Mouse (Mus musculus) heart, postnatal 0 days (tissue): ENCODE results near the gene Gm595. TPM values are rescaled to one million over a fixed set of nuclear protein-coding genes. Genes with fewer than 3 reads are reported as not detected.

ENCODE experiments used
- ATAC-seq: fragments of 200-750 bp; cut with Nextera tagmentation; 2 replicates; pipeline ENCODE4 v1.8.0; 2017; ENCODE audit warnings: low read depth, moderate number of reproducible peaks, moderate library complexity; ENCODE audit not compliant: insufficient read depth
- DNase-seq: peaks from one replicate; pipeline ENCODE4 v3.0.0-alpha.2; 2016; ENCODE audit warnings: low spot score
- H3K27ac ChIP-seq: fragments of 300-500 bp; sonication (generic); 2 replicates; pipeline ENCODE4 v1.5.1; 2014; ENCODE audit warnings: low read depth, mild to moderate bottlenecking
- H3K27me3 ChIP-seq: fragments of 300-500 bp; sonication (generic); 2 replicates; pipeline ENCODE4 v1.6.1; 2014; ENCODE audit warnings: low read length, mixed read lengths; ENCODE audit not compliant: control insufficient read depth, insufficient read depth
- H3K36me3 ChIP-seq: fragments of 300-500 bp; sonication (generic); replicated peaks from 2 replicates; pipeline ENCODE4 v1.6.1; 2014; ENCODE audit warnings: low read length, mixed read lengths; ENCODE audit not compliant: control insufficient read depth, insufficient read depth
- H3K4me1 ChIP-seq: fragments of 300-500 bp; sonication (generic); 2 replicates; pipeline ENCODE4 v1.6.1; 2014; ENCODE audit warnings: antibody characterized with exemption; ENCODE audit not compliant: control insufficient read depth, insufficient read depth
- H3K4me2 ChIP-seq: fragments of 300-500 bp; sonication (generic); 2 replicates; pipeline ENCODE4 v1.6.1; 2014; ENCODE audit warnings: low read depth, mild to moderate bottlenecking, low read length, moderate library complexity
- H3K4me3 ChIP-seq: fragments of 300-500 bp; sonication (generic); 2 replicates; pipeline ENCODE4 v1.5.1; 2014; ENCODE audit warnings: low read depth, low read length
- H3K9ac ChIP-seq: fragments of 300-500 bp; sonication (generic); replicated peaks from 2 replicates; pipeline ENCODE4 v1.6.1; 2014; ENCODE audit warnings: low read depth, low read length, mixed read lengths
- H3K9me3 ChIP-seq: fragments of 300-500 bp; sonication (generic); replicated peaks from 2 replicates; pipeline ENCODE4 v1.6.1; 2016; ENCODE audit warnings: low read length; ENCODE audit not compliant: control insufficient read depth
- CTCF ChIP-seq: IDR thresholded peaks from 2 replicates; pipeline ENCODE4 v1.5.1; 2016; ENCODE audit warnings: antibody characterized with exemption, control low read depth, low read depth
- EP300 ChIP-seq: IDR thresholded peaks from 2 replicates; pipeline ENCODE4 v1.6.1; 2016; ENCODE audit warnings: antibody characterized with exemption, low read depth
- WGBS: fragments of 180-500 bp; shearing (Covaris S2); extraction: QIAGEN DNeasy Blood & Tissue Kit; methylation state at CpG from one replicate; pipeline ENCODE4 v1.1.7; 2014; 5-methylcytosine and 5-hydroxymethylcytosine counted together
- polyA plus RNA-seq: library from polyadenylated mRNA; unstranded; fragments of >200 nt; fragmentation: Nextera tagmentation; extraction: Ambion mirVana; gene quantifications from 2 replicates; pipeline ENCODE4 v1.2.1, GENCODE M21; 2015
- total RNA-seq: library from RNA; depleted of rRNA; stranded (reverse); fragments of >200 nt; gene quantifications from 2 replicates; pipeline ENCODE4 v1.2.3, GENCODE M21; 2014; ENCODE audit warnings: low replicate concordance; rRNA removed

Gene Gm595
- total and polyA plus RNA-seq, 2 experiments from 2014 or later, result not detected

DNA sequence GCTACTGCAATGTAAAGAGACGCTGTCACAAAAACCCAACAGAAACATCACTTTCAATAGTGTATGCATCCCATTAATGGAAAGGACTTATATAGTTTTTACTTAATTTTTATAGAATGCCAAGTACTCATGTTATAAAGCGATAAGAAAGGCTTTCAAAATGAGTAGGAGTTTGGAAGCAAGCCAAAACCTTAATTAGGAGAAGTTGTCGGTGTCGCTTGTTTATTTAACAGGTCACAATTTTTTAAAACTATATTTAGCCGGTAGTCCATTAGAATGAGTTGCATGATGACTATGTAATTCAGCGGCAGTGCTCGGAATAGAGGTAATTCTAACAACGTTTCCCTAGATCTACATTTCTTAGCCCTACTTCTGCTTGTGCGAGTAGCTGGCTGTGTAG, 12.7 kb upstream of the Gm595 start:
- no peak for DNase-seq
- Histone ChIP-seq H3K36me3 (no peaks in the 10 kb centered on the region), H3K27me3 (no peaks in the 10 kb centered on the region), H3K4me3 (no peak overlapping the region), H3K9me3 (no peaks in the 10 kb centered on the region), H3K4me2 (no peak overlapping the region), H3K9ac (no peak overlapping the region), H3K4me1 (no peaks in the 10 kb centered on the region), H3K27ac (no peak overlapping the region)
- no peak for ATAC-seq
- 80% methylated on average over 9 of the region's 9 CpGs for WGBS
- TF ChIP-seq EP300, result no peak
- no peak for TF ChIP-seq CTCF

- Histone ChIP-seq H3K4me1 (no peaks in the 10 kb centered on the region), H3K4me3 (no peak overlapping the region), H3K27ac (no peak overlapping the region), H3K4me2 (no peak overlapping the region), H3K9ac (no peak overlapping the region), H3K9me3 (no peaks in the 10 kb centered on the region), H3K27me3 (no peaks in the 10 kb centered on the region), H3K36me3 (no peaks in the 10 kb centered on the region)
- WGBS, result 57% methylated on average over 5 of the region's 5 CpGs
- ATAC-seq (no peak), DNase-seq (no peak)
- TF ChIP-seq EP300 (no peak), CTCF (no peak)
These were observed 7.1 kb upstream of the Gm595 start for GRCm38 (mm10) chrX:48884615-48885014.

Other genes with a start within 250 kb of the Gm595 start
- not detected in 2 replicates for gene Gpr119, start 203.2 kb downstream of the Gm595 start, total RNA-seq
- not detected in 2 replicates for gene Gpr119, start 203.2 kb downstream of the Gm595 start, polyA plus RNA-seq
- 5.1 and 9.7 TPM in 2 replicates for gene Rbmx2, start 182.7 kb downstream of the Gm595 start, total RNA-seq
- gene Rbmx2, start 182.7 kb downstream of the Gm595 start, polyA plus RNA-seq, result 9.9 and 10.8 TPM in 2 replicates